Mouse (Mus musculus) stomach, postnatal 0 days (tissue): ENCODE measurements at regions not wholly inside any gene's neighbourhood (a gene's known extent, or its start where the extent isn't known, plus 50 kb on each side); places are given as distances from the start of the nearest gene placed in this dataset.

ENCODE experiments used
- CTCF ChIP-seq: IDR thresholded peaks from 2 replicates; pipeline ENCODE4 v1.5.1; 2016; ENCODE audit warnings: antibody characterized with exemption, low read depth, mild to moderate bottlenecking, moderate library complexity
- EP300 ChIP-seq: optimal IDR thresholded peaks from 2 replicates; pipeline ENCODE3; 2016; ENCODE audit warnings: antibody characterized with exemption

DNA sequence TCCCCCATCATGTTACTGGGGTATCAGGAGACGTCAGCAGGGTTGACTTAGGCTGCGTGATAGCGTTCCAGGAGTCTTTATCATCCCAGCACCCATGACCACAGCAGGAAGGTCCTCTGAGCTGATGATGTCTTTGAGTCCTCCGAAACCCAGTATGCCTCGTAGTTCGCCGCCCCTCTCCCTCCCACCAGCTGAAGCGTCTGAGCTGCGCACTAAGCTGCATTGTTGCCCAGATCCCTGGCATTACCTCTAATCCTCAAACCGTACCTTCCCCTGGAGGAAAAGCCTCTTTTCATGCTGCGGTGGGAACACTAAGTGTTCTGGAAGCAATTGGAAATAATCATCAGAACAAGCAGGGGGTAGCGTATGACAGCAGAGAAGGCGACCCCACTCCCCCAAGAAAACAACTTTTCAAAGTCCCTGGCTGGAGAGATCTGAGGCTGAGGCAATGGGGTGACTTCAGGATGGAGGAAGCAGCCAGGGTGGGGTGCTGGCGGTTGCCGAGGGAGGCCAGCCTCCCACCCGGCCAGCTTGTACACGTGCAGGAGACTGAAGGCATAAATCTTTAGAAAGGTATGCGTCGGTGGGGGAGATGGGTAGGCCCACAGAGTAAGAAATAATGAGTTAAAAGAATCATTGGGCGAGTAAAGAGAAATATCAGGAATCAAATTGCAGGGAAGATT is 93.7 kb upstream of the Lrfn2 start:
- TF ChIP-seq EP300 (no peak), CTCF (no peak)
